Mouse (Mus musculus) neural tube, embryonic 15.5 days (tissue): Measurements from ENCODE around the gene 7530416G11Rik. TPM values are rescaled to one million over a fixed set of nuclear protein-coding genes. Genes with fewer than 3 reads are reported as not detected.
A peak's percentile ranks its signal among the peaks of the same experiment; 100 is the strongest.

Experiments
- ATAC-seq: fragments of 200-750 bp; cut with Nextera tagmentation; 2 replicates; pipeline ENCODE4 v1.8.0; 2017; ENCODE audit warnings: mild to moderate bottlenecking, moderate TSS enrichment, moderate library complexity; ENCODE audit not compliant: low FRiP score
- H3K27ac ChIP-seq: fragments of 300-500 bp; sonication (generic); replicated peaks from 2 replicates; pipeline ENCODE4 v1.5.1; 2015; ENCODE audit warnings: mild to moderate bottlenecking, inconsistent platforms
- H3K27me3 ChIP-seq: fragments of 300-500 bp; sonication (generic); replicated peaks from 2 replicates; pipeline ENCODE4 v1.6.1; 2015; ENCODE audit warnings: inconsistent platforms
- H3K36me3 ChIP-seq: fragments of 300-500 bp; sonication (generic); 2 replicates; pipeline ENCODE4 v1.6.1; 2015; ENCODE audit warnings: inconsistent platforms
- H3K4me1 ChIP-seq: fragments of 300-500 bp; sonication (generic); 2 replicates; pipeline ENCODE4 v1.6.1; 2015; ENCODE audit warnings: inconsistent platforms
- H3K4me2 ChIP-seq: fragments of 300-500 bp; sonication (generic); 2 replicates; pipeline ENCODE4 v1.6.1; 2015; ENCODE audit warnings: inconsistent platforms, mild to moderate bottlenecking, moderate library complexity
- H3K4me3 ChIP-seq: fragments of 300-500 bp; sonication (generic); replicated peaks from 2 replicates; pipeline ENCODE4 v1.5.1; 2015; ENCODE audit warnings: mild to moderate bottlenecking, inconsistent platforms
- H3K9ac ChIP-seq: fragments of 300-500 bp; sonication (generic); replicated peaks from 2 replicates; pipeline ENCODE4 v1.6.1; 2015; ENCODE audit warnings: mild to moderate bottlenecking, inconsistent platforms
- H3K9me3 ChIP-seq: fragments of 300-500 bp; sonication (generic); replicated peaks from 2 replicates; pipeline ENCODE4 v1.6.1; 2016; ENCODE audit warnings: inconsistent platforms
- WGBS: fragments of 180-500 bp; shearing (Covaris S2); methylation state at CpG from one replicate; pipeline ENCODE4 v1.1.7; 2015; ENCODE audit warnings: mixed read lengths; 5-methylcytosine and 5-hydroxymethylcytosine counted together
- polyA plus RNA-seq: library from polyadenylated mRNA; unstranded; fragments of >200 nt; fragmentation: Nextera tagmentation; extraction: Ambion mirVana; gene quantifications from 2 replicates; pipeline ENCODE4 v1.2.1, GENCODE M21; 2015

Gene 7530416G11Rik
- polyA plus RNA-seq, 1 experiment from 2014 or later: not detected

DNA sequence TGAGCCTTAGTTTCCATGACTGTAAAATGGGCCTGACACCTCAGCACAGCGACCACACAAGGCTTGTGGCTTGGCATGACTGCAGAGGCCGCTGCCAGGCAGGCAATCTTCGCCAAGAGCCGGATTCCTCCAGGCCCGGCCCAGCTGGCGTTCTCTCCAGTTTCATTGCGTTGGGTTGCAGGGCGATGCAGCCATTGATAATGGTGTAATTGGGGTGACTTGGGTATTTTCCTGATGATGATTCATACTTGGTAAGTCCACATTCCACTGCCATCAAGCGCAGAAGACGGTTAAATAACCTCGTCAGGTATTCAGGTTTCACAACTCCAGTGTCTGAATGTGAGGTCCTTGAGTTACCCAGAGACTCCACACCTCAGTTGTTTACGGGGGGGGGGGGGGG, 23.7 kb downstream of the 7530416G11Rik start:
- WGBS: 80% methylated on average over 12 of the region's 12 CpGs
- no peak for ATAC-seq
- H3K36me3 ChIP-seq: no peaks in the 10 kb centered on the region
- no peak overlapping the region for H3K9ac ChIP-seq
- H3K4me3 ChIP-seq: no peak overlapping the region
- H3K4me2 ChIP-seq: no peak overlapping the region
- no peaks in the 10 kb centered on the region for H3K27me3 ChIP-seq
- H3K27ac ChIP-seq: no peak overlapping the region
- peaks cover 15% of the 10 kb centered on the region for H3K4me1 ChIP-seq
- no peaks in the 10 kb centered on the region for H3K9me3 ChIP-seq

DNA sequence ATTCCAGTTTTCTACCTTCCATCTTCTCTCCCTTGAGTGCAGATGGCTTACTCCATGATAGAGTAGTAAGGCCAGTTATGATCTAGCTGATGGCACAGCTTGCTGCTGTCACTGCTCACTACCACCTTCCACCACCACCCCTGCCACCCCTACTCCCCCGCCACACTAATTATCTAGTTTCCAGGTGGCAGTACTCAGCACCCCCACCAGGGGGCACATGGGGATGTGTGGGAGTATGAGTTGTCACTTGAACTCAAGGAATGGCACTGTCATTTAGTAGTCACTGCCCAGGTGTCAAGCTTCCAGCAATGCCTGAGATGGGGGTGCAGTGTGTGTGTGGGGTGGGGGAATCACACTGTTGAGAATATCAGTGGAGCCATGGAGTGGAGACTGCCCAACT, 25.4 kb downstream of the 7530416G11Rik start:
- Histone ChIP-seq H3K36me3 (no peaks in the 10 kb centered on the region; the same call in 1 of the 2 replicates), H3K4me2 (no peak overlapping the region), H3K9ac (no peak overlapping the region), H3K4me1 (peaks cover 15% of the 10 kb centered on the region), H3K27ac (no peak overlapping the region), H3K4me3 (no peak overlapping the region), H3K9me3 (no peaks in the 10 kb centered on the region), H3K27me3 (no peaks in the 10 kb centered on the region)
- no peak for ATAC-seq
- WGBS: 38% methylated on average over 1 of the region's 1 CpGs

DNA sequence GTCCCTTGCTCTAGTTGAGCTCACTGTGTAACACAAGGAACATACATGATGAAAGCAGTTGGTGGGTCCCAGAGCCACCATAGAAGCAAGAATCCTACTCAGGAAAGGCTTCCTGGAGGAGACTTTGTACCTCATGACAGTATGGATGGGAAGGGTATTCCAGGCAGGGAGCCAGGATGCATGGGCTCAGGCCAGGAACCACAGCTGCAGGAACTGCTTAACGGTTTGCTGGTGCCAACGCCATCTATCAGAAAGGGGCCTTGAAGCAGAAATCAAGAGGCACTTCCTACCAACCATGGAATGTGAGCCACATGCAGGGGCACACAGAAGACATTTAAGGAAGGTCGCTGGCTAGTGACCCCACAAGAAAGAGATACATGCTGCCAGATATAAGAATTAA, 28.3 kb downstream of the 7530416G11Rik start:
- Histone ChIP-seq H3K9me3 (no peaks in the 10 kb centered on the region), H3K27me3 (no peaks in the 10 kb centered on the region), H3K27ac (peak overlapping the region; percentile 51; the same call in 1 of the 2 replicates), H3K36me3 (no peaks in the 10 kb centered on the region; the same call in 1 of the 2 replicates), H3K4me2 (no peak overlapping the region), H3K4me1 (peaks cover 2% of the 10 kb centered on the region; the same call in 1 of the 2 replicates), H3K4me3 (no peak overlapping the region), H3K9ac (no peak overlapping the region)
- WGBS: 58% methylated on average over 3 of the region's 3 CpGs
- ATAC-seq: no peak

GRCm38 (mm10) chr15:85469401-85469800, 33.6 kb downstream of the 7530416G11Rik start:
- Histone ChIP-seq H3K9ac (no peak overlapping the region), H3K4me3 (no peak overlapping the region), H3K4me2 (no peak overlapping the region), H3K27me3 (no peaks in the 10 kb centered on the region), H3K4me1 (peaks cover 8% of the 10 kb centered on the region; the same call in 1 of the 2 replicates), H3K9me3 (no peaks in the 10 kb centered on the region), H3K36me3 (peaks cover 10% of the 10 kb centered on the region), H3K27ac (no peak overlapping the region)
- no peak for ATAC-seq
- WGBS: 79% methylated on average over 6 of the region's 6 CpGs

DNA sequence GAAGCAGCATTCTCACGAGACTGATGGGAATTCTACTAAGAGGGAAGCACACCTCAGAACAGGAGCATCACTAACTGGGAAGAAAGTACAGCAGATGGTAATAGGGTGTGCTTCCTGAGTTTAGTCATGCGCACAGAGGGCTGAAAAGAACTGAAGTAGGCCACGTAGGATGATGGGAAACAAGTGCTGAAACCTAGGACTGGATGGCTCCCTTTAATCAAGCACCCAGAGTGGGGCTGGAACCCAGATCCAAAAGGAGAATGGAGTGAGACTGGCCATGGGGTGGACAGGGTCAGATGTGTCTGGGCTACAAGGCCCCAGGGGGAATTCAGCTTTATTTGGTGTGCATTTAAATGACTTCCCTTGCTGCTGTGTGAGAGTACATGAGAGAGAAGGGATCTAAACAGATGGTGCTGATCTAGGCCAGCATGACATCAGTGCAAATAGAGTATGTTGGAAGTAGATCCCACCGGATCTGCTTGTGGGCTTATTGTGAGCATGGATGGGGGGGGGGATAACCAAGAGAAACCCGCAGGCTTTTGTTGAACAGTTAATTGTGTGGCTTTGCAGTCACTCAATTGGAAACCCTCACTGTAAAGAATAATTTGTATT, 36.5 kb downstream of the 7530416G11Rik start:
- Histone ChIP-seq H3K4me1 (peaks cover 27% of the 10 kb centered on the region), H3K27ac (peak overlapping the region; percentile 18), H3K4me2 (no peak overlapping the region), H3K27me3 (no peaks in the 10 kb centered on the region), H3K4me3 (no peak overlapping the region), H3K9ac (no peak overlapping the region), H3K9me3 (no peaks in the 10 kb centered on the region), H3K36me3 (peaks cover 22% of the 10 kb centered on the region)
- 53% methylated on average over 5 of the region's 5 CpGs for WGBS
- ATAC-seq: no peak

DNA sequence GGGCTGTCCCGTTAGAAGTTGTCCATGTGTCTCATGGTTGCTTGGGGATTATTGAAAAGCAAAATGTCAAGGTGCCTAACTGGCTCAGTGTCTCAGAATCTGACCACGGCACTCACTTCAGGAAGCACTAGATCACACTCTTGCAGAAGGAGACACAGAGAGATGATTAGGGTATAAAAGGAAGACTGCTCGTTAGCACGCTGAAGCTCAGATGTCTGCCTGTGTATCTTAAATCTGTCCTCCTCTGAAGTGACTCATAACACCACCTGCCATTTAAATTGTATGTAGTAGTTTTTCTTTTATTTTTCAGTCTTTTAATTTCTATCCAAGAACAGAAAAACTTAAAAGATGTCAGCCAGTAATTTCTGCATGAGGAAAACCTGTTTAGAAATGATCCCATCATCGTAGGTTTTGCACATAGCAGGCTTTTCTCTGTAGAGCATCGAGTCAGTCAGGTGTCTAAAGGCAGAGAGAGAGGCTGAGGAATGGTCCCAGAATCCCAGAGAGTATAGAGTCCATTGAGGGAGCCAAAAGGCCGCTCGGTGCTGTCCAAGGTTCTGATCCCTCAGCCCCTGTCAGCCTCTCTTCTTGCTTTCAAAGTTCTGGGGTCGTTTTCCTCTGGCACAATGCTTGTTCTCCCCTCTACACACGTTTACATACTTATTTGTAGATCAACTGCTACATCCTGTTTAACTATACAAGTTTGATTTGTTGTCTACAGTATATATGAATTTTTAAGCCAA, 38.0 kb downstream of the 7530416G11Rik start:
- 28% methylated on average over 10 of the region's 10 CpGs for WGBS
- H3K4me1 ChIP-seq: peaks cover 40% of the 10 kb centered on the region
- H3K9me3 ChIP-seq: no peaks in the 10 kb centered on the region
- H3K36me3 ChIP-seq: peaks cover 22% of the 10 kb centered on the region
- H3K27ac ChIP-seq: peak overlapping the region; percentile 76; the same call in 1 of the 2 replicates
- ATAC-seq: no peak
- no peak overlapping the region for H3K4me2 ChIP-seq
- H3K27me3 ChIP-seq: no peaks in the 10 kb centered on the region
- H3K4me3 ChIP-seq: no peak overlapping the region
- H3K9ac ChIP-seq: no peak overlapping the region

- no peak overlapping the region for H3K4me3 ChIP-seq
- H3K4me2 ChIP-seq: no peak overlapping the region
- H3K9ac ChIP-seq: no peak overlapping the region
- WGBS: 6% methylated on average over 5 of the region's 5 CpGs
- no peaks in the 10 kb centered on the region for H3K9me3 ChIP-seq
- no peaks in the 10 kb centered on the region for H3K27me3 ChIP-seq
- peak overlapping the region; percentile 76 for H3K27ac ChIP-seq
- H3K4me1 ChIP-seq: peaks cover 48% of the 10 kb centered on the region
- peaks cover 25% of the 10 kb centered on the region for H3K36me3 ChIP-seq
- ATAC-seq: no peak
These were observed 38.8 kb downstream of the 7530416G11Rik start for GRCm38 (mm10) chr15:85464190-85464589.

DNA sequence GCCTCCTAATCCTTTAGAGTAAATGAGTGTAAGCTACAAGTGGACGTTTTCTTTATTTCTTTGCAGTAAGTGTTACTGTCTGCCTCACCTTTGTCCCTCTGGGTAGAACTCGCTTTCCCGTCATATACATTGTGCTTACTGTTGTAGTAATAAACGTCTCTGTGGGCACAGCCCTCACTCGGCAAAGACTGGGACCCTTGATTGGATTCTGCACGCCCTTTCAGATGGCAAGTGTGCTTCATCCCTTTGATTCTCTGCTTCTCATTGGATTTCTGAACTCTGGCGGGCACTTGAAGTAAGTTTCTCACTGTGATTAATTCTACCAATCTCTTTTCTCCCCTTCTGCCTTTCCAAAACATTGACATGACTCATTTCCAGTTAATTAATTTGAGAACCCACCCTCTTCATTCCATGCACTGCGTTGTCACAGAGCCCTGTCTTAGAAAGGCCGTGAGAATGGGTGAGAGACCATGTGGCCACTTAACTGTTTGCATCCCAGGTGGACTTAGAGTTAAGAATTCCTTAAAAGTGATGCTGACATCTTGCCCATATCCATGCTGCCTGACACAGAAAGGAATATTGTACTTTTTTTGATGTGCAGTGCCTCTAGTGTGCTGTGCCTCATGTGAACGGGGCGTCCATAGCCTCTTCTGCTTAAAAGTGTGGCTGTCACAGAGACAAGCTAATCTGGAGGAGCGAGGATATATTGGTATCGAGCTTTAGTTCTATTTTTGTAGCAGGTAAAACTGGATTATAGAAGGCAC, 39.8 kb downstream of the 7530416G11Rik start:
- peaks cover 57% of the 10 kb centered on the region for H3K4me1 ChIP-seq
- H3K4me2 ChIP-seq: no peak overlapping the region
- 26% methylated on average over 13 of the region's 13 CpGs for WGBS
- H3K4me3 ChIP-seq: no peak overlapping the region
- no peaks in the 10 kb centered on the region for H3K9me3 ChIP-seq
- H3K36me3 ChIP-seq: peaks cover 24% of the 10 kb centered on the region
- no peak overlapping the region for H3K9ac ChIP-seq
- peak overlapping the region; percentile 76 for H3K27ac ChIP-seq
- ATAC-seq: no peak
- no peaks in the 10 kb centered on the region for H3K27me3 ChIP-seq

- no peak overlapping the region for H3K4me2 ChIP-seq
- no peak overlapping the region for H3K4me3 ChIP-seq
- no peaks in the 10 kb centered on the region for H3K9me3 ChIP-seq
- H3K36me3 ChIP-seq: peaks cover 19% of the 10 kb centered on the region; the same call in 1 of the 2 replicates
- no peaks in the 10 kb centered on the region for H3K27me3 ChIP-seq
- 45% methylated on average over 4 of the region's 4 CpGs for WGBS
- peak overlapping the region; percentile 76 for H3K27ac ChIP-seq
- H3K9ac ChIP-seq: no peak overlapping the region
- peaks cover 68% of the 10 kb centered on the region for H3K4me1 ChIP-seq
- ATAC-seq: no peak
These were observed 40.9 kb downstream of the 7530416G11Rik start for GRCm38 (mm10) chr15:85462138-85462537.

- no peak overlapping the region for H3K4me2 ChIP-seq
- ATAC-seq: peak; percentile 53; the same call in 1 of the 2 replicates
- no peak overlapping the region for H3K9ac ChIP-seq
- H3K9me3 ChIP-seq: no peaks in the 10 kb centered on the region
- peak overlapping the region; percentile 76 for H3K27ac ChIP-seq
- peaks cover 71% of the 10 kb centered on the region for H3K4me1 ChIP-seq
- H3K27me3 ChIP-seq: no peaks in the 10 kb centered on the region
- 18% methylated on average over 4 of the region's 4 CpGs for WGBS
- peaks cover 19% of the 10 kb centered on the region; the same call in 1 of the 2 replicates for H3K36me3 ChIP-seq
- no peak overlapping the region for H3K4me3 ChIP-seq
These were observed 41.5 kb downstream of the 7530416G11Rik start for GRCm38 (mm10) chr15:85461541-85461940.

- 0 out of 2 replicates have a peak, but pooled peaks have one; percentile 16 for ATAC-seq
- Histone ChIP-seq H3K27me3 (no peaks in the 10 kb centered on the region), H3K4me1 (peaks cover 71% of the 10 kb centered on the region), H3K36me3 (peaks cover 19% of the 10 kb centered on the region; the same call in 1 of the 2 replicates), H3K9me3 (no peaks in the 10 kb centered on the region), H3K4me2 (no peak overlapping the region), H3K27ac (peak overlapping the region; percentile 76), H3K9ac (no peak overlapping the region), H3K4me3 (no peak overlapping the region)
- 16% methylated on average over 4 of the region's 4 CpGs for WGBS
These were observed 44.4 kb downstream of the 7530416G11Rik start for GRCm38 (mm10) chr15:85458631-85459082.
